Mouse (Mus musculus) midbrain, embryonic 16.5 days (tissue): ENCODE data around the gene Snd1. TPM values are rescaled to one million over a fixed set of nuclear protein-coding genes. Genes with fewer than 3 reads are reported as not detected.

Experiments
- ATAC-seq: fragments of 200-750 bp; cut with Nextera tagmentation; 2 replicates; pipeline ENCODE4 v1.8.0; 2017; ENCODE audit warnings: moderate TSS enrichment
- H3K27ac ChIP-seq: fragments of 300-500 bp; sonication (generic); 2 replicates; pipeline ENCODE4 v1.5.1; 2014; ENCODE audit warnings: mild to moderate bottlenecking, low read length, mixed read lengths
- H3K27me3 ChIP-seq: fragments of 300-500 bp; sonication (generic); 2 replicates; pipeline ENCODE4 v1.6.1; 2014; ENCODE audit warnings: low read depth, low read length, mixed read lengths; ENCODE audit not compliant: control insufficient read depth, insufficient read depth
- H3K36me3 ChIP-seq: fragments of 300-500 bp; sonication (generic); 2 replicates; pipeline ENCODE4 v1.6.1; 2014; ENCODE audit warnings: mild to moderate bottlenecking, low read length, moderate library complexity, mixed read lengths; ENCODE audit not compliant: control insufficient read depth, insufficient read depth
- H3K4me1 ChIP-seq: fragments of 300-500 bp; sonication (generic); 2 replicates; pipeline ENCODE4 v1.6.1; 2014; ENCODE audit warnings: mild to moderate bottlenecking, low read length, mixed read lengths; ENCODE audit not compliant: control insufficient read depth, insufficient read depth
- H3K4me2 ChIP-seq: fragments of 300-500 bp; sonication (generic); 2 replicates; pipeline ENCODE4 v1.6.1; 2014; ENCODE audit warnings: mild to moderate bottlenecking, low read length, mixed read lengths
- H3K4me3 ChIP-seq: fragments of 300-500 bp; sonication (generic); 2 replicates; pipeline ENCODE4 v1.5.1; 2014; ENCODE audit warnings: low read depth, mild to moderate bottlenecking, low read length, moderate library complexity, mixed read lengths
- H3K9ac ChIP-seq: fragments of 300-500 bp; sonication (generic); 2 replicates; pipeline ENCODE4 v1.6.1; 2014; ENCODE audit warnings: low read depth, low read length, mixed read lengths
- H3K9me3 ChIP-seq: fragments of 300-500 bp; sonication (generic); replicated peaks from 2 replicates; pipeline ENCODE4 v1.6.1; 2014; ENCODE audit warnings: mild to moderate bottlenecking, low read length, mixed read lengths; ENCODE audit not compliant: control insufficient read depth, poor library complexity, severe bottlenecking
- WGBS: fragments of 180-500 bp; shearing (Covaris S2); extraction: QIAGEN DNeasy Blood & Tissue Kit; methylation state at CpG from one replicate; pipeline ENCODE4 v1.1.7; 2014; 5-methylcytosine and 5-hydroxymethylcytosine counted together
- polyA plus RNA-seq: library from polyadenylated mRNA; unstranded; fragments of >200 nt; fragmentation: Nextera tagmentation; extraction: Ambion mirVana; gene quantifications from 2 replicates; pipeline ENCODE4 v1.2.1, GENCODE M21; 2015

Gene Snd1
- polyA plus RNA-seq, 1 experiment from 2014 or later = 82.8 TPM

DNA sequence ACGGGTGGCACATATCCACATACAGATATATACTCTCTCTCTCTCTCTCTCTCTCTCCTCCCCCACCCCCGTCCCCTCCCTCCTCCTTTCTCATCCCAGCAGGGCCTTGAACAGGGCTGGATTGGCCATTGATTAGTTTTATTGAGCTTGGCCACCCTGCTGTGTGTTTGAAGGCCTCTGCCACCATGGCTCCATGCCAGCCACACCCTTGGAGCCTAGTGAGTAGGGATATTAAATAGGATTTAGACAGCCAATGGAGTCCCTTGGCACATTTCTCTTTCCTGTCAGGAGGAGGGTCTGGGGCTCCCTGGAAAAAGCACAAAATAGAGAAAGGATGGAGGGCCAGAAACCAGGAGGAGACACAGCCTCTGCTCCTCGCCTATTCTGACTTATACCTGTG is 401.6 kb downstream of the Snd1 start:
- no peaks in the 10 kb centered on the region for H3K36me3 ChIP-seq
- no peaks in the 10 kb centered on the region for H3K9me3 ChIP-seq
- no peak for ATAC-seq
- H3K9ac ChIP-seq = no peak overlapping the region
- H3K4me1 ChIP-seq = peaks cover 27% of the 10 kb centered on the region
- H3K4me2 ChIP-seq = no peak overlapping the region
- no peak overlapping the region for H3K27ac ChIP-seq
- no peaks in the 10 kb centered on the region for H3K27me3 ChIP-seq
- 30% methylated on average over 3 of the region's 3 CpGs for WGBS
- no peak overlapping the region for H3K4me3 ChIP-seq

DNA sequence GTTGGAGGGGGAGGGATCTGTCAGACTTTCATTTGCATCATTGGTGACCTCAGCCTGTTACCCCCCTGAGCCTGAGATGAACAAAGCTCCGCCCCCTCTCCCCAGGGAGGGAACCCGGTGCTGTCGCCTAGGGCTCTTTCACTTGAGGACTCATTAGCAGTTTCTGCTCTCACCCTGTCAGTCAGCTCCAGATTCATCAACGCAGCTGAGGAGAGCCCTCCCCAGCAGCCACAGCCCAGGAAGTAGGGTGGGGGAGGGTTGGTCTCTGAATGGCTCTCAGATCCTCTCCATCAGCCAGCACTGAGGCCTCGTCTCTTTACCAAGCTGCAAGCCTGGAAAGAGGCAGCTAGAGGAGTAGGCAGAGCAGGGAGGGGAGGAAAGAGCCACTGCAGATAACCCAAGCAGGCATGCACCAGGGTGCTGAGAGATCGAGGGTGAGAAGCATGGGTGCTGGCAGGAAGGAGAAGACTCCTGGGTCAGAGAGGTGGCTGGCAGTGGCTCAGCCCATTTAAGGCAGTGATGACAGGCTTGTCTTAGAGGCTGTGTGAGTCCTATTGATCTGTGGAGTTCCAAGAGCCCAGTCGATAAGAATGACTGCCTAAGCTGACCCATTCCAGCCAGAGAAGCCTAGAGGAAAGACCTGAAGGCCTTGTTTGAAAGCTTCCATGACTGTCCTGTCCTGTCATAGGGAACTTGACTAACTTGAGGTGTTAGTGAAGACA is 403.2 kb downstream of the Snd1 start:
- no peak overlapping the region for H3K4me2 ChIP-seq
- H3K9me3 ChIP-seq = no peaks in the 10 kb centered on the region
- peak; percentile 78 for ATAC-seq
- H3K4me3 ChIP-seq = no peak overlapping the region
- no peaks in the 10 kb centered on the region for H3K27me3 ChIP-seq
- peak overlapping the region; percentile 60 for H3K27ac ChIP-seq
- 16% methylated on average over 7 of the region's 7 CpGs for WGBS
- no peaks in the 10 kb centered on the region for H3K36me3 ChIP-seq
- H3K9ac ChIP-seq = peak overlapping the region; percentile 36; the same call in 1 of the 2 replicates
- peaks cover 31% of the 10 kb centered on the region for H3K4me1 ChIP-seq

DNA sequence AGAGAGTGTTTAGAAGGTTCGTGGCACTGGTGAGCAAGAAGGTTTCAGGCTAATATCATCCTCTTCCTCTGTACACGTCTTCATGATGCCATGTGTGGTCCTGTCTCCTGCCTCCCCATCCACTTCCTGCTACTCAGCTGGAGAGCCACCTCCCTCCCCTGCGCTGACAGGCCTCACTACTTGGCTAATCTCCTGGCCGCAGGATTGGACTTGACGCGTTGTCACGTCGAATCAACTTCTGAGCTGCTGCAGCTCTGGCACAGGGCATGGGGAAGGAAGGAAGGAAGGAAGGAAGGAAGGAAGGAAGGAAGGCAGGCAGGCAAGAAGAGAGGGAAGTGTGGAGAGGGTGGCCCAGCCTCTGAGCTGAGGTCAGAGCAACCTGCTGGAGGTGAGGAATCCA is 404.4 kb downstream of the Snd1 start:
- H3K9me3 ChIP-seq = no peaks in the 10 kb centered on the region
- no peak overlapping the region for H3K9ac ChIP-seq
- no peaks in the 10 kb centered on the region for H3K36me3 ChIP-seq
- H3K4me3 ChIP-seq = no peak overlapping the region
- H3K27me3 ChIP-seq = no peaks in the 10 kb centered on the region
- peaks cover 26% of the 10 kb centered on the region for H3K4me1 ChIP-seq
- no peak overlapping the region for H3K4me2 ChIP-seq
- no peak for ATAC-seq
- no peak overlapping the region for H3K27ac ChIP-seq
- WGBS = 61% methylated on average over 8 of the region's 8 CpGs

DNA sequence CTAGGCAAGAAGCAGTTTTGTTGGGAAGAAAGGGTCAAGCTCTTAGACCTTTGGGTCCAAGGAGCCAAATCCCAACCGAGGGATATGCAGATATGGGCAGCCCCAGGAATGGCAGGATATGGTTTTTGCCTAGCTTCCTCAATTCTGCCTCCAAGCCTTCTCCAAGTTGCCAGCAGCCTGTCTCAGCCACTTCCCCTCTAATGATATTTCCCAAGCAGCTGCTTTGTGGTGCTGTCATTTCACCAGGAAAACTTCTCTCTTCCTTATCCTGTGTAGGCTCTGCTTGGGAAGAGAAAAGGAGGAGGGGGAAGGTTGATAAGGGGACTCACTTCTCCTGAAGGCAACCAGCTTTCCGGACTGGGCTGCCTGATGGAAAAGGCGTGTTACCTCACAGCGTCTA is 406.0 kb downstream of the Snd1 start:
- Histone ChIP-seq H3K9ac (no peak overlapping the region), H3K36me3 (no peaks in the 10 kb centered on the region), H3K27me3 (no peaks in the 10 kb centered on the region), H3K4me2 (no peak overlapping the region), H3K9me3 (no peaks in the 10 kb centered on the region), H3K4me3 (no peak overlapping the region), H3K4me1 (peaks cover 26% of the 10 kb centered on the region), H3K27ac (no peak overlapping the region)
- WGBS = 86% methylated on average over 4 of the region's 4 CpGs
- no peak for ATAC-seq

DNA sequence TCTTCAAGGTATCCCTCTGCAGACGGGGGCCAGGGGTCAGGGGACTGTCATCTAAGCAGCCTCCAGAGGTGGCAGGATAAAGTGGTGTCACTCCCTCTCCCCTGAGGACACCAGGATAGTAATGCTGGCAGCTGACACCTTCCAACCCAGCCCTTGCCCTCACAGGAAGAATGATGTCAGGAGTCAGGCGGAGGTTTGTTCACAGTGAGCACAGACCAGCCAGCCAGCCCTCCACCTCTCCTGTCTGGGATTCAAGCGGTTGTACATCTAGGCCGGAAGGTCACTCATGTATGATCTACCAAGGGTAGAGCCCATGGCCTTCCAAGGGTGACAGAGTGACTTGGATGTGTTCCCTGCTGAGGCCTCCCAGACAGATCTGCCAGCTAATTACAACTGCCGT is 408.6 kb downstream of the Snd1 start:
- no peaks in the 10 kb centered on the region for H3K36me3 ChIP-seq
- no peak overlapping the region for H3K9ac ChIP-seq
- H3K27ac ChIP-seq = no peak overlapping the region
- ATAC-seq = no peak
- H3K27me3 ChIP-seq = no peaks in the 10 kb centered on the region
- no peak overlapping the region for H3K4me3 ChIP-seq
- WGBS = 84% methylated on average over 5 of the region's 5 CpGs
- peaks cover 10% of the 10 kb centered on the region for H3K4me1 ChIP-seq
- no peak overlapping the region for H3K4me2 ChIP-seq
- H3K9me3 ChIP-seq = no peaks in the 10 kb centered on the region

DNA sequence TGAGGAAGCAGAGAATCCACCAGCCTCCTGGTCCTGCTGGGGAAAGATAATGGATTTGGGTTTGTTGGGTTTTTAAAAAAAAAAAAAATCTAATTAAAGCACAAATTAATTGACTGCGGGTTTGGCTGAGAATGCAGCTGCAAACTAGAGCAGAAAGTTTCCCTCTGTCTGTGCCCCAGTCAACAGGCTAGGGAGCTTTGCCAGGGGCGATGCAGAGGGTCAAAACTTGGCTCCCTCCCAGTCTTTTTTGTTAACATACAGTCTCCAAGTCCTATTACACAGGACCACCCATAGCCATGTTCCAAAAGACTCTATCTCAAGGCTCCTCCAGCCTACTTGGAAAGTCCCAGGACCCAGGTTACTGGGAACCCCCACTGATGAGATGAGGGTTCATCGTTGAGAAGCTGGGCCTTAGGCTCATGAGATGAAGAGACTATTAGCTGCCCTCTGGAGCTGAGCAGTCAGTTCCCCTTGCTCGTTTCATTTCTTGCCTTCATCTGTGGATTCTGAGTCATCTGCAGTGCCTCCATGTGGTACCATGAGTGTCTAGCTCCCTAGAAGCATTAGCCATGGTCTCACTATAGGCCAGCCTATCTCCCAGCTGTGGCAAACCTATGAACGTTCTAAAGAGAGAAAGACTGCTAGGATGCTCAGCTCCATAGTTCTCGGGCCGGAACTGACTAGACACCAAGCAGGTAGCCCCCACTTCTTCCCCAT is 411.9 kb downstream of the Snd1 start:
- Histone ChIP-seq H3K4me3 (no peak overlapping the region), H3K9ac (no peak overlapping the region), H3K27me3 (no peaks in the 10 kb centered on the region), H3K9me3 (no peaks in the 10 kb centered on the region), H3K36me3 (no peaks in the 10 kb centered on the region), H3K27ac (no peak overlapping the region), H3K4me2 (no peak overlapping the region), H3K4me1 (peaks cover 13% of the 10 kb centered on the region)
- ATAC-seq = no peak
- 83% methylated on average over 7 of the region's 7 CpGs for WGBS

DNA sequence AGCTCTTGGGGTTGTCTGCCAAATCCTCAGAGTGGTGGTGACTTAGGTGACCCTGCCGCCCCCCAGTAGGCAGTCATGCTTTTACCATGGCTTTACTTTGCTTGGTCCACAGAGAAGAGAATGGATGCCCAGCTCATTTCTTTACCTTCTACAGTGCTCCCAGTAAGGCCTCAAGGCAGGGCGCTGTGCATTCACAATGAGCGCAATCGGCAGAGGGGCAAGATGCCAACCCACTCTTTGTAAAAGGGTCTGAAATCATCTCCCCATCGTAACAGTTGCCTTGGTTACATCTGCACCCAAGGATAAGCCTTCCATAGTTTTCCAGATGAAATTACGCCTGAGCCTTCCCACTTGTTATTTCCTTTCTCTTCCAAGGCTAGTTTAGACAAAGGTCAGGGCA is 415.5 kb downstream of the Snd1 start:
- Histone ChIP-seq H3K4me2 (no peak overlapping the region), H3K27ac (peak overlapping the region; percentile 31; the same call in 1 of the 2 replicates), H3K36me3 (no peaks in the 10 kb centered on the region), H3K9me3 (no peaks in the 10 kb centered on the region), H3K27me3 (no peaks in the 10 kb centered on the region), H3K4me1 (peaks cover 13% of the 10 kb centered on the region), H3K9ac (no peak overlapping the region), H3K4me3 (no peak overlapping the region)
- WGBS = 54% methylated on average over 6 of the region's 6 CpGs
- peak; percentile 76; the same call in 1 of the 2 replicates for ATAC-seq

DNA sequence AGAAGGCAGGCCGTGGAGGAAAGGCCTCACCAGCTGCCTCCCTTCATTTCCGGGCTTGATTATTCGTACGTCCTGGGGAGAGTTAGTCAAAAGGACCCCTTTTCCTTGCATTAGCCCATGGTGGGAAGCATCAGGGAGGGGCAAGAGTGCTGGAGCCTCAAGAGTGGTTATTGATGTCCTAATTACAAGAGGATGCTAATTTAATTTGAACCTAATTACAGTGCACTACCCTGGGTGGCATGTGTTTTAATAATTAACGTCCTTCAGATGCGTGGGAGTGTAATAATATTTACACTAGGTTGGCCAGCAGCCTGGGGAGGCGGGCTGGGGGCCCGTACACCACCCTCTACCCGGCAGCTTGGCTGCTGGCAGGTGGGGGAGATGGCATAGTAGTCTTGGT is 416.5 kb downstream of the Snd1 start:
- no peaks in the 10 kb centered on the region for H3K36me3 ChIP-seq
- no peak overlapping the region for H3K4me2 ChIP-seq
- WGBS = 42% methylated on average over 9 of the region's 9 CpGs
- H3K27me3 ChIP-seq = no peaks in the 10 kb centered on the region
- H3K9ac ChIP-seq = no peak overlapping the region
- no peak overlapping the region for H3K4me3 ChIP-seq
- H3K4me1 ChIP-seq = peaks cover 13% of the 10 kb centered on the region
- ATAC-seq = 0 out of 2 replicates have a peak, but pooled peaks have one; percentile 14
- H3K27ac ChIP-seq = no peak overlapping the region
- H3K9me3 ChIP-seq = no peaks in the 10 kb centered on the region

DNA sequence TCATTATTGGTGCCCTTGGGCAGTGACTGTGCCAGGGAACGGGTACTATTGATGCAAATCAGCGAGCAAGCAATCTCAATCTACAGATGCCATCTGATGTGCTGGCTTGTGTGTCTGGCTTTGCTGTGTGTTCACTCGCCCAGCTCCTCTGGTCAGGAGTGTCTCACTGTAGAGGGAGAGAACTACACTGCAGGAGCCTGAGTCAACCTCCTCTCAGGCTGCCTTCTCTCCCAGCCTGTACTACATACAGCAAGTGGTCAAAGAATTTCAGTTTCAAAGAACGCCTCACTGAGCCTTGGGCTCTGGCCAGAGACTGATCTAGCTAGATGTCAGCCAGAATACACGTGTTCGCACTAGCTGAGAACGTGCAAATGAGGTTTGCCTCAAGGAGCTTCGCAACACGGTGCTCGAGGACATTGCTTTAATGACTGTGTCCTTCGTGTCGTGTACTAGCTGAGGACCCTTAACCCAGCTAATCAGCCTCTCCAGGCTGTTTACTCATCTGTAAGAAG is 420.1 kb downstream of the Snd1 start:
- Histone ChIP-seq H3K4me1 (peaks cover 17% of the 10 kb centered on the region), H3K4me3 (no peak overlapping the region), H3K27ac (no peak overlapping the region), H3K9ac (no peak overlapping the region), H3K9me3 (no peaks in the 10 kb centered on the region), H3K36me3 (no peaks in the 10 kb centered on the region), H3K27me3 (no peaks in the 10 kb centered on the region), H3K4me2 (no peak overlapping the region)
- no peak for ATAC-seq
- 62% methylated on average over 12 of the region's 12 CpGs for WGBS
